Mouse (Mus musculus) lung, postnatal 0 days (tissue): ENCODE measurements at regions not wholly inside any gene's neighbourhood (a gene's known extent, or its start where the extent isn't known, plus 50 kb on each side); places are given as distances from the start of the nearest gene placed in this dataset.
A peak's percentile ranks its signal among the peaks of the same experiment; 100 is the strongest.

Source experiments
- ATAC-seq: fragments of 200-750 bp; cut with Nextera tagmentation; 2 replicates; pipeline ENCODE4 v1.8.0; 2017; ENCODE audit warnings: moderate library complexity
- DNase-seq: peaks from one replicate; pipeline ENCODE4 v3.0.0-alpha.2; 2016; ENCODE audit warnings: low spot score
- H3K27ac ChIP-seq: fragments of 300-500 bp; sonication (generic); 2 replicates; pipeline ENCODE4 v1.5.1; 2014; ENCODE audit warnings: antibody characterized with exemption, mild to moderate bottlenecking, low read length, mixed read lengths
- H3K27me3 ChIP-seq: fragments of 300-500 bp; sonication (generic); replicated peaks from 2 replicates; pipeline ENCODE4 v1.6.1; 2014; ENCODE audit warnings: low read length, mixed read lengths; ENCODE audit not compliant: insufficient read depth
- H3K36me3 ChIP-seq: fragments of 300-500 bp; sonication (generic); 2 replicates; pipeline ENCODE4 v1.6.1; 2014; ENCODE audit warnings: low read length, mixed read lengths; ENCODE audit not compliant: insufficient read depth
- H3K4me1 ChIP-seq: fragments of 300-500 bp; sonication (generic); 2 replicates; pipeline ENCODE4 v1.6.1; 2014; ENCODE audit warnings: antibody characterized with exemption, low read depth, low read length, mixed read lengths; ENCODE audit not compliant: insufficient read depth
- H3K4me2 ChIP-seq: fragments of 300-500 bp; sonication (generic); replicated peaks from 2 replicates; pipeline ENCODE4 v1.6.1; 2014; ENCODE audit warnings: low read depth, mild to moderate bottlenecking, low read length, moderate library complexity, mixed read lengths
- H3K4me3 ChIP-seq: fragments of 300-500 bp; sonication (generic); 2 replicates; pipeline ENCODE4 v1.5.1; 2014; ENCODE audit warnings: low read depth, low read length
- H3K9ac ChIP-seq: fragments of 300-500 bp; sonication (generic); replicated peaks from 2 replicates; pipeline ENCODE4 v1.6.1; 2014; ENCODE audit warnings: low read depth, mild to moderate bottlenecking
- H3K9me3 ChIP-seq: fragments of 300-500 bp; sonication (generic); 2 replicates; pipeline ENCODE4 v1.6.1; 2016; ENCODE audit warnings: low read length, mixed read lengths
- CTCF ChIP-seq: IDR thresholded peaks from 2 replicates; pipeline ENCODE4 v1.5.1; 2016; ENCODE audit warnings: antibody characterized with exemption, mild to moderate bottlenecking
- EP300 ChIP-seq: IDR thresholded peaks from 2 replicates; pipeline ENCODE4 v1.6.1; 2016; ENCODE audit warnings: antibody characterized with exemption, mild to moderate bottlenecking, control low read depth
- WGBS: fragments of 180-500 bp; shearing (Covaris S2); extraction: QIAGEN DNeasy Blood & Tissue Kit; methylation state at CpG from one replicate; pipeline ENCODE4 v1.1.7; 2014; 5-methylcytosine and 5-hydroxymethylcytosine counted together

DNA sequence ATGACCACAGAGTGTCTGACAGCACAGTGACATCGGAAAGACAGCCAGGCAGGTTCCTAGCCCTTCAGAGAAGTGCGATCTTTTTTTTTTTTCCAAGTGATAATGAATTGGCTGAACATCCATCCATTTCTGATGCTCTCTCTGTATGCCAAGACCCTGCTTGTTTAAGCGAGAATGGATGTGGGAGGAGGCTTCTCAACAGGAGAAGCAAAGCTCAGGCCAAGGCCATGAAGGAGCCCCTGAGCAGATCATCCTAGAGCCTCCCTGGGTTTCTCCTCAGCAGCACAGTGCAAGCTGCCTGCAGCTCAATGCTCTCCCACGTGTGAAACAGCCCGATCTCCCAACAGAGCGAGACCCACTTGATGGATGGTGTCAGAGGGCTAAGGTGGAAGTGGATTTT lies 175.7 kb upstream of the Prr30 start:
- Histone ChIP-seq H3K4me3 (no peak overlapping the region), H3K9me3 (no peaks in the 10 kb centered on the region), H3K36me3 (no peaks in the 10 kb centered on the region), H3K27ac (no peak overlapping the region), H3K4me2 (no peak overlapping the region), H3K27me3 (no peaks in the 10 kb centered on the region), H3K4me1 (no peaks in the 10 kb centered on the region), H3K9ac (no peak overlapping the region)
- no peak for ATAC-seq
- 31% methylated on average over 6 of the region's 6 CpGs for WGBS
- no peak for TF ChIP-seq CTCF
- TF ChIP-seq EP300, result no peak
- DNase-seq, result no peak

DNA sequence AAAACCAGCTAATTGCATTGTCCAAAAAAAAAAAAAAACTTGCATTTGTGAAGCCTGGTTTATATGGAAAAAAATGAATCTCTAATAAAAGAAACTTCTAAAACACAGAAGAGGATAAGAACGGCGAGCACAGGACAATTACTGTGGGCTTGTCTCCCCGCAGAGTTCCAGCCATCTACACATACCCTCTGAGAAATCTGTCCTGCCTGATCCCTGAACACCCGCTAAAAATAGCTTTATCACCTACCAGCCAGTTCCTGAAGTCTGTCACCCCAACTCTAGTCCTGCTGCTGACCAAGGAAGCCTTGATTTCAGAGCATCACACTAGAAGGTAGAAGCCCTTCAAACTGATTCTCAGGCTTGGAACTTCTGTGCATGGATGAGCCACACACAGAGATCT lies 173.7 kb upstream of the Prr30 start:
- no peak for ATAC-seq

DNA sequence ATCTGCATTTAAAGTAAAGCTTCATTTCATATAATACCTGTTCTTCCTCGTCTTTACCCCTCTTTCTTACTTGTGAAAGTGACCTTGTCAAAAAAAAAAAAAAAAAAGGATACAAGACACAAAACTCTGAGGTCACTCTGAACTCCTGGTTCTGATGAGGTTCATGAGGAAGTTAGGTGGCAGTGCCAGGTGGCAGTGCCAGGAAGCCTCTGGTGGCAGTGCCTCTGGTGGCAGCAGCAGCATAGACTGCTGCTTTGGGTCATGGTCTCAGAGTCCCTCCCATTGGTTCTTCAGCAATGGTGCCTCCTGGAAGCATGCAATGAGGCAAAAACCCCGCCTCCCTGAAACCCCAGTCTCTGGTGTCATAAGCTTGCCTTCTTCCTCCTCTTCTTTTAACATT lies 159.7 kb upstream of the Prr30 start:
- H3K4me3 ChIP-seq, result no peak overlapping the region
- H3K9me3 ChIP-seq, result no peaks in the 10 kb centered on the region
- ATAC-seq (no peak), DNase-seq (no peak)
- no peak for TF ChIP-seq CTCF
- TF ChIP-seq EP300, result no peak
- H3K27me3 ChIP-seq, result no peaks in the 10 kb centered on the region
- H3K4me1 ChIP-seq, result no peaks in the 10 kb centered on the region
- 74% methylated on average over 2 of the region's 2 CpGs for WGBS
- no peak overlapping the region for H3K9ac ChIP-seq
- no peaks in the 10 kb centered on the region for H3K36me3 ChIP-seq
- H3K4me2 ChIP-seq, result no peak overlapping the region
- H3K27ac ChIP-seq, result no peak overlapping the region

More for the DNA sequence above, 173.7 kb upstream of the Prr30 start:
- no peak overlapping the region for H3K4me3 ChIP-seq
- no peak overlapping the region for H3K9ac ChIP-seq
- no peaks in the 10 kb centered on the region for H3K9me3 ChIP-seq
- no peak overlapping the region for H3K4me2 ChIP-seq
- no peak overlapping the region for H3K27ac ChIP-seq
- no peaks in the 10 kb centered on the region for H3K36me3 ChIP-seq
- H3K27me3 ChIP-seq, result no peaks in the 10 kb centered on the region
- no peak for DNase-seq
- no peak for TF ChIP-seq EP300
- TF ChIP-seq CTCF, result no peak
- no peaks in the 10 kb centered on the region for H3K4me1 ChIP-seq
- WGBS, result 92% methylated on average over 4 of the region's 4 CpGs

DNA sequence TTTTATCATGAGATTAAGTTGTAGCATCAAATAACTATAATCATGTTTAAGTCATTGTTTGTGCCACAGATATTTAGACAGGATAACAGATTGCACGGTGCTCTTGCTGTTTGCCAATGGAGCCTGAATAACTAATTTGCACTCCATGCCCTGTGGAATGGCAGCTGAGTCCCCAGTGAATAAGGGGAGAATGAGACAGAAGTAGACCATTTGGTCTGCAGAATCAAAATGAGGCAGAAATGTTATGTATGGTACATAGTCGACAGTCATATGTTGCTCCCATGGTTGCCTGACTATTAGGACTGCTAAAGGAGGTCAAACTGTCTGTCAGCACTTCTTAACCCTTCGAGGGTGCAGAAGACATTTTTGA lies 152.9 kb upstream of the Prr30 start:
- Histone ChIP-seq H3K4me1 (no peaks in the 10 kb centered on the region), H3K27me3 (no peaks in the 10 kb centered on the region), H3K27ac (no peak overlapping the region), H3K4me2 (no peak overlapping the region), H3K9ac (no peak overlapping the region), H3K36me3 (no peaks in the 10 kb centered on the region), H3K4me3 (no peak overlapping the region), H3K9me3 (no peaks in the 10 kb centered on the region)
- DNase-seq, result no peak
- ATAC-seq, result no peak
- no peak for TF ChIP-seq EP300
- TF ChIP-seq CTCF, result no peak
- WGBS, result 49% methylated on average over 3 of the region's 3 CpGs

DNA sequence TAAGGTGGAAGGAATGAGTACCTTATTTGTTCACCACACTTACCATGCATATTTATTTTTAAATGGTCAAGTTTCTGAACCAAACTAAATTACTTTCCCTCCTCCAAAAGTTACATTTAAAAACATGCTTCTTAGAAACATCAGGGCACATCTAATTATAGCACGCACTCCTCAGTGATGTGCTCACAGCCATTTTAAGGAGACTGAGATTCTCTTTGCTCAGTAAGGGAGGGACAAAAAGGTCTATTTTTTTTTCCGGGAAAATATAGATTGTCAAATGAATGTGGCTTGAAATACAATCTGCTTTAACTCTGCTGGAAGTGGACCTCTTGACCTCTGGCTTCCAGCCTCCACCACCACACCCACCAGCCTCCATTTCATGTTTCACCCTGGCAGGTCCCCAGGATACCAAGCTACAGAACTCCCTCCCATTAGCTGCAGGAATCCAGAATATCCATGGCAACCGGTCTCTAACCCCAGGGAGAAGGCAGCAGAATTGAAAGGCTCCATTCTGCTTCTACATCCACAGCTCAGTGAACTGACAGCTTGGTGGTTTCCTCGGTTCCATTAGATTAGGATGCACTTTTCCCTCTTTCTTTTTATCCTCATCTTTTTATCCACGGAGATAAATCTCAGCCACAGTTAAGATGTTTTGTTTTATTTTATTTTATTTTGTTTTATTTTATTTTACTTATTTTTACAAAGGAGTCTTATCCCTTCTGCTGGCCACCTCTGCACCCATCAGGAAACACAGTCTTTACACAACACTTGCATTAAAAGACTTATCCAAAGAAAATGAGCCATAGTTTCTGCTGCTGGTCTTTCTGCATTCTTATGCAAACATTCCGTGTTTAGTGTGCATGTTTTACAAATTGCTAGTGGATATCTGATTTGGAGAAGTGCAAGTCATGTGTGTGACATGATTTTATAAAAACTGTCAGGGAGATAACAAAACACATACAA lies 152.2 kb upstream of the Prr30 start:
- Histone ChIP-seq H3K27ac (no peak overlapping the region), H3K4me2 (no peak overlapping the region), H3K9ac (no peak overlapping the region), H3K4me1 (no peaks in the 10 kb centered on the region), H3K4me3 (no peak overlapping the region), H3K27me3 (no peaks in the 10 kb centered on the region), H3K9me3 (no peaks in the 10 kb centered on the region), H3K36me3 (no peaks in the 10 kb centered on the region)
- DNase-seq (no peak), ATAC-seq (no peak)
- TF ChIP-seq CTCF (no peak), EP300 (no peak)
- WGBS, result 33% methylated on average over 6 of the region's 6 CpGs

DNA sequence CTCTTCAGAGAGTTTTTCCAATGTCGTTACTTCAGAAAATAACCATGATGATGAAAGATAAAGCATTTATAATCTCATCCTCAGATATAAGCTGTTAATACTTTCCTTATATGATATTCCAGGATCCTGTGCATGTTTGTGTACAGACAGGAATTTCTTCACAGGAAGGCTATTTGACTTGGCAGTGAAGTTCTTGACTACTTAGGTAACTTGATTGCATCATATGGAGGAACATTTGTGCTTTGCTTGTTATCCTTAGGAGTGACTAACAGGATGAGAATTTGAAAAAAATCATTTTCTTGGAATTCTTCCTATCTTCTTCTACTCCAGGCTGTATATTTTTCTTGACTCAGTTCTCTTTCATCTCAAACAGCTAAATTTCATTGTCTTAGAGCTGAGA lies 140.2 kb upstream of the Prr30 start:
- no peak overlapping the region for H3K9ac ChIP-seq
- no peak overlapping the region for H3K4me2 ChIP-seq
- 95% methylated on average over 1 of the region's 1 CpGs for WGBS
- H3K4me3 ChIP-seq, result no peak overlapping the region
- H3K4me1 ChIP-seq, result no peaks in the 10 kb centered on the region
- H3K27ac ChIP-seq, result no peak overlapping the region
- peak; percentile 34 for DNase-seq
- H3K9me3 ChIP-seq, result no peaks in the 10 kb centered on the region
- ATAC-seq, result no peak
- no peak for TF ChIP-seq EP300
- TF ChIP-seq CTCF, result no peak
- no peaks in the 10 kb centered on the region for H3K36me3 ChIP-seq
- H3K27me3 ChIP-seq, result no peaks in the 10 kb centered on the region
